Mouse (Mus musculus) megakaryocyte, embryonic 14.5 days (primary cell): Measurements from ENCODE around the gene Sdr39u1.

ENCODE experiments used
- FLI1 ChIP-seq: IDR thresholded peaks from 2 replicates; pipeline ENCODE4 v1.6.1; 2012; ENCODE audit warnings: low read length, inconsistent platforms, mixed read lengths
- GATA1 ChIP-seq: IDR thresholded peaks from 3 replicates; pipeline ENCODE4 v1.6.1; 2012; ENCODE audit warnings: mixed read lengths, low read length, inconsistent platforms, borderline replicate concordance

DNA sequence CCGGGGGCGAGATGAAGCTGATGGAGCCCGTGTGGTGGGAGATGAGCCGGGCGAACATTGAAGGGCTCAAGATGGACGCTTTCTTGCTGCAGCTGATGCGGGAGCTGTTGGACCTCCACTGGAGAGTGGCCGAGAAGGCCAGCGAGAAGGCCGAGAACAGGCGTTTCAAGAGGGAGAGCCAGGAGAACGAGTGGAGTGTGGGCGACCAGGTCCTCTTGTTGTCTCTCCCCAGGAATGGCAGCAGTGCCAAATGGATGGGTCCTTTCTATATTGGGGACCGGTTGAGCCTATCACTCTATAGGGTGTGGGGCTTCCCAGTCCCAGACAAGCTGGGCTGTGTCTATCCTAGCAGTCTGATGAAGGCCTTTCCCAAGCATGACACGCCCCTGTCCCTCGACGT, 27.5 kb downstream of the Sdr39u1 start:
- no peak for TF ChIP-seq GATA1
- TF ChIP-seq FLI1, result no peak
